Mouse (Mus musculus): ENCODE results near the gene Fbxl22.
A peak's percentile ranks its signal among the peaks of the same experiment; 100 is the strongest.

The Fbxl22 gene

DNA sequence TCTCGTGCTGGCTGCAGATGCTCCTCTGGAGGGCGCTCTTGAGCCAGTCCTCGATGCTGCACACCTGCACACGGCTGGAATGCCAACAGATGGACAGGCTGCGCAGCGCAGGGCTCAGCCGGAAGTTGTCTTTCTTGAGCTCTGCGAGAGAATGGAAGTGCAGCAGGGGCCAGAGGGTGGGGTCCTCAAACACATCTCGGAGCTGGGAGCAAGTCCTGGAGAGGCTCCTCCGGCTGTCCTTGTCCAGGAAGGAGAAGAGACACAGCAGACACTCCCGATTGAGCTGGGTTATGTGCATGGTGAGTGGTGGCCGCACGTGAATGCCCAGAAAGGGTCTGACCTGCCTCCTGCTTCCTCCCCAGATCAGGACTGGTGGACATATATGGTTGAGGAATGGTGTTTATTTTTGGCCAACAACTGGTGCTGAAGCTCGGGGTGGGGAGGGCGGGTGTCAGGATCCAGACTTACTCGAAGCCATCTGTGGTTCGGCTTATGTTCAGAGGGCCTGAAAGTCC is at the start of gene Fbxl22:
Gene Fbxl22, minus strand, starts transcription at position 338 of the 515 bp plus-strand sequence.
- peak; percentile 81 for DNase-seq

DNA sequence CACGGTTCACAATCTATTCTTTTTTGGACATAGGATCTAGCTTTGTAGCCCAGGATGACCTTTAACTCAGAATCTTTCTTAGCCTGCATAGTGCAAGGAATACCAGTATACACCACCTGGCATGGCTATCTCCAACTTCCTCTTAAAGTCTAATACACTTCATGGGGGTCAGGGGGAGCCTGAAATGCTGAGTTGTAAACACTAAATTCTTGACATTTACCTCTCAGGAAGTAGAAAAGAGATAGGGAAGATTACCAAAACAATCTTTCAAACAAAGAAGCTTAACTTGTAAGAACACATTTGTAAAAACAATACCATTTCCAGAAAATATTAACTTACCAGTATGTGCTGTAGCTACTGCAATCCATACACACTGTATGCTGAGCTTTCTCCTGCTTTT is 47.8 kb upstream of the Fbxl22 start:
- no peak for DNase-seq

DNA sequence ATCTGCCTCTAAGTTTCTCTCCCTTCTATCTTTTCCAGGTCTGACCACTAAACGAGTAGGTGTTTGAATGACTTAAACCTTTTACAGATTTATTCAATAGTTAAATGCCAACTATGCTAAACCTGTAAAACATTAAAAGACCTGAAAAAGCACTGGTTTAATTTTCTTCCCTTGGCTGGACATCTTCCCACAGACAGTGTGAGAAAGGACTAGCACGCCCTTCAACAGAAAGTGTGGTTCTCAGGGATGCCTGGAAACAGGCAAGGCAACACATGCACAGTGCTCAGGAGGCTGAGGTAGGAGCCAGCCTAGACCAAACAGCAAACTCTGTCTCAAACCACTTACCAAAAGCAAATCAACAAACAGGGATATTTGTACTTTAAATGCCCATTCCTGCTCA is 47.1 kb upstream of the Fbxl22 start:
- no peak for DNase-seq

DNA sequence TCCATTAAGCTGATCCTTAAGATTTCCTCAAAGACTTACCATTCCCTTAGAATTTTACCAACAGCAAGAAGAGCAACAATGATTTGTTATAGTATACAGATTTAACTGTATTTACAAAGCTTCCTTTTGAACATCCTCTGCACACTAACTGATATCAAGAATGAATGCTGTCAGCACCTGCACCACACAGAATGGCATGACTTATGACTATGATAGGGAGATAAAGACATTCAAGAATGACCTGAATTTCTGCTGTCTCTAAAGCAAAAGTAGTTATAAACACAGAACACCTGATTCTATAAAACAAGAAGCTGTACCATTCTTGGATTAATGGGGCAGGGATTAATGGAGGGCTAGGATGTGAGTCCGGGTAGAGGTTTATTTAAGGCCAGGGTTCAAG is 46.3 kb upstream of the Fbxl22 start:
- no peak for DNase-seq

DNA sequence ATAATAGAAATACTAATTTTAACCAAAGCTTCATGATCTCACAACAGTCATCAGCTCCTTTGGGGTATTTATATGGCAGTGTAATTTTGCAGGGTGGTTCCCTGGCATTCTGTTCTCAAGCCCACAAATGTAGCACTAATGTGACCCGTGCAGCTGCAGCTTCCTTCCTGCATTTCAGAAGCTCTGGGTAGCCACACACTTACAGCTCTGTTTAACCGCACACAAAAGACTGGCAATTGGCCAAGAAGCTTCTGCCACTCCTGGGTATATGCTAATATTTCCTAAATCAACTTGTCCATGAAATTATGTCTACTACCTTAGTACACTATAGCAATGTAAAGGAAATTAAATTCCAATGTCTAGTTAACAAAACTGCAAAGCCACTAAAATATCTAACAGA is 45.9 kb upstream of the Fbxl22 start:
- peak; percentile 63 for DNase-seq

DNA sequence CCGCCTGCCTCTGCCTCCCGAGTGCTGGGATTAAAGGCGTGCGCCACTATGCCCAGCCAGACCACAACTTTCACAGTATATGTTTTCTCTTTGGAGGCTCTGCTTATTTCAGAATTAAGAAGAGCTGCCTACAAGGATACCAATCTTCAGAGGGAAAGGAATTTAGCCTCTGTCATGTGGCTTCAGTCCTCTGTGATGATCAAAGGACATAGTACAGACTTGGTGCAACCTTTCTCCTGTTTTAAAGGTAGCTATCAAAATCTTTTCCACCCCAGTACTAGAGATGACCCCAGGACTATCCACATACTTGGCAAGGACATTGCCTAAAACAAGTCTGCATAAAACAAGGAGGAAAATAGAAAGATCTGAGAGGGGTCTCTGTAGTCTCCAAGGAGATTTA is 44.6 kb upstream of the Fbxl22 start:
- DNase-seq: no peak

DNA sequence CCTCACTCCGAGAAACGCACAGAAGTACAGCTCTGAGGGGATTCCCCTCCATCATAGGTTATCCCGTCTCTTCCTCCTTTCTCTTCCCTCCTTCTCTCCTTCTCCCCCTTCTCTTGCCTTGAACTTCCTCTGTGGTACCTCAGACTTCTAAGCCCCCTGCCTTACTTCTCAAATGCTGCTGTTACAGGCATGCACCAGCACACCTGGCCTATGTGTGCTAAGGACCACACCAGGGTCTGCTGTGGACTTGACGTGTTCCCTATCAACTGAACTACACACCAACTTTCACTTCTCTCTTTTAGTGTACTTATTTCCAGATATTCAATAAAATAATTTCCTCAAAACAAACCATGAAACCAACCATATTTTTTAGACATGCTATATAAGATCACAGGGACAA is 28.4 kb upstream of the Fbxl22 start:
- DNase-seq: no peak

DNA sequence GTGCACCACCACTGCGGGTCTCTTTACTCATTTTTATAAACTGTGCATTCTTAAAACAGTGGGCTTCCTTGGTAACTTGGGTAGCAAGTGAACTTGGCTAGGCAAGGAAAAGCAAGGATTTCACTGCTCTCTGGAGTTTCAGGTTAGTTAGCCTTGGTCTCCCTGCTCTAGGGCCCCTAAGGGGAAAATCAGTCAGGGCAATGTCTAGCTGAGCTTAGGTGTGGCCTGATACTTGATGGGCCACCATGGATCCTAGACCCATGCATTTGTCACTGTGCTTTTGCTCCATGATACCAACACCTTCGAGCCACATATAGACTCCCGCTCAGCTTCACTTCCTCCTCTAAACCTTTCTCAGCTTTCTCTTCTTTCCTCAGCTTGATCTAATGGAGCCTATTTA is 7.2 kb upstream of the Fbxl22 start:
- no peak for DNase-seq

DNA sequence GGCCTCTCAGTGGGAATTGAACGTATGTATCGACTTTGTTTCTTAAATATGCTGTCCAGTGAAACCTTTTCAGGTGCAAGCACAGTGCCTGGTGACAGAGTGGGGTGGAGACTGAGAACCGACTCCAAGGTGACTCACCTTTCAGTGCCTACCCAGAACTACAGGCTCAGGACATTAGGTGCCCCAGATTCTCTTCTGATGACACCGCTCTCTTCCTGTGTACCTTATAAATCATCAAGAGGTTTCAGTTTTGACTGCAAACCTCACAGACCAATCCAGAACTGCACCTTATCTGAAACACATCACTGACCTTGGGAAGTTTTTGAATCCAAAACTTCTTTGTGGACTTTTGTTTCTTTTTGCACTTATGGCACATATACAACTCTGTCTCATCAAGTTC is 5.9 kb upstream of the Fbxl22 start:
- DNase-seq: no peak

DNA sequence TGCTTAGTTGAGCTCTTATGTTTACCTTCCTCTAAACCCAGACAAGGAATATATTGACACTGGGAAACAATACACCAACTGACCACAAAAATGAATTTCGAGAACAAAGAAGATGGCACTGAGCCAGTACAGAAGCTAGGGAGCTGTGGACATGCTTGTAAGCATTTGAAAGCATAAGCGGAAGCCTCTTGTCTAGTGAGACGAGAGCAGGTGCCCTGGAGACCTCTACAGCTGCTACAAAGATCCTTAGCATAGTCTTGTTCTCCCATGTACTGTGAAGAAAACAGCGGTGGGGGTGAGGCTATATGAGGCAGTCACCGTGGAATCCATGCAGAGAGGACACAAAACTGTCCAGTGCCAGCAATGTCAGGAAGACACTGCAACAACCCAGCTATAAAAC is 4.5 kb upstream of the Fbxl22 start:
- no peak for DNase-seq

DNA sequence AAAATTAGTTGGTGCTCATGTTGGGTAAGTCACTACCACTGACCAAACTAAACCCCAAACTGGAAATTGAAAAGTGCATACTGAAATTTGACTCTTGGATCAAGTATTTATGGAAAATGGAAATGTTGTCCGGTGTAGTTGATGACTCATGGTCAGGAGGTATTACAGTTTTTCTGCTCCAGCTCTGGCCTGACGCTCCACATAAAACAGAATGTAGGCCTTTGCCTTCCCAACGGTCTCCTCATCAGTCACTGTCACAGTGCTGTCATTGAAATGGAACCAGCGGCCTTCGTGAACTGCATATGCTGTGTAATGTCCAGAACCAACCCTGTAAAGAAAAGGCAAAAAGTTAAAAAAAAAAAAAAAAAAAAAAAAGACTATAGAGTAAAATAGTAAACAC is 3.9 kb upstream of the Fbxl22 start:
- DNase-seq: no peak

DNA sequence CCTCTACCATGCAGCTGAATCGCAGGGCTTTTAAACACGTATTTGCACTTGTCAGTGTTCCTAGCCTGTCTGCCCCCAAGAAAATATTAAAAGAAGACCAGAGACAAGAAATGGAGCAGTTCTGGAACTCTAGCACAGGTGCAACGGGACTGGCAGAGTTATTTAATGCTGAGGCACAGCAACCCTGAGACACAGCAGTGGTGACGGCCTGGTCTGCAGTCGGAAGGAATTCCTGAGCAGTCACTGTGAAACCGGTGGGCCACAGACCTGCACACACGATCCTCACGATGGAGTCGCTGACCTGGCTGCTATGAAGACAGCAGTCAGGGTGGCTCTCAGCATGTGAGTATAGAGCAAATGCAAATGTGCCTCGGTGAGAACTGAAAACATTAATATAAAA is 3.4 kb upstream of the Fbxl22 start:
- no peak for DNase-seq

DNA sequence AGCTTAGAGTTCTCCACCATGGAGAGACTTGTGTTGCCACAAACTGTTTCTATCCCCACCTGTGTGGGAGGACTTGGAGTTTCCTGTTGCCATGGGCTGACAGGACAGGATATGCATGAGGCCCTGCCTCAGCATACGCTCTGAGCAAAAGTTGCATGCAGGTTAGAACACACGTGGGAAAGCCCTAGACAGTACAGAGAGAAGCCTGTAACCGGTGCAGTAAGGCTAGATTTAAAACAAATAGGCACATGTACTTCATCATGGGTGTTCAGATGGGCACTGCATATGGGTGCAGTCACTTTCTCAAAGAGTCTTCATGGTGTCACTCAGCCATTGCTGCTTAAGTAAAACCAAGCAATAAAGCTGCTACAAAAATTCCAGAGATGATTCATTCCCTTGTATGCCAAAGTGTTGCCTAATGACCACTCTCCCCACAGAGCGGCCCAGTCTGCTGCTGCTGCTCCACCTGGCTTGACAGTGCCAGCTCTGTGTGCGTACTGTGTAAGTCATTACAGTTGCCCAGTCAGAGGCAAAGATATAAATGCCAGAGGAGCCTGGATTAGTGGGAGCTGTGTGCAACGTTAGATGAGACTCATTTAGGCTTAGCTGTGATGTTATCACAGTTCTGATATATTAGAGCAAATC is 2.0 kb upstream of the Fbxl22 start:
- peak; percentile 13 for DNase-seq

DNA sequence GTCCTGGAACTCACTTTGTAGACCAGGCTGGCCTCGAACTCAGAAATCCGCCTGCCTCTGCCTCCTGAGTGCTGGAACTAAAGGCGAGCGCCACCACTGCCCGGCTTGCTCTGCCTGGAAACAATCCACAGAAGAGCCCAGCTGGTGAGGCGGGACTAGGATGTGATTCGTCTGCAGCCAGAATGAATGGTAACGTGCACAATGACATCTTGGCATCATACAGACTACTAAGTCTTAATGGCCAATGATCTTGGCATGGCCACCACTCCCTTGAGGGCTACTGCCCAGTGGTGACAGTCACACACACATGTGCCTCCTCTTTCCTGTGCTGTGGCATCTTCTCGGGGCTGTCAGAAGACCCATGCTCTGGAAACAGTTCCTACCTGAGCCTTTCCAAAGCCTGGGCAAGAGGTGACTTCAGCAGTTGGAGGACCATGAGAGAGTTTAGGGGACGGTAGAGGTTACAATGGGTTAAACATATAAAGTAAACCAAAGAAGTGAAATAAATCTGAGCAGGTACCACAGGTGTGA is 1.4 kb upstream of the Fbxl22 start:
- peak; percentile 17 for DNase-seq

DNA sequence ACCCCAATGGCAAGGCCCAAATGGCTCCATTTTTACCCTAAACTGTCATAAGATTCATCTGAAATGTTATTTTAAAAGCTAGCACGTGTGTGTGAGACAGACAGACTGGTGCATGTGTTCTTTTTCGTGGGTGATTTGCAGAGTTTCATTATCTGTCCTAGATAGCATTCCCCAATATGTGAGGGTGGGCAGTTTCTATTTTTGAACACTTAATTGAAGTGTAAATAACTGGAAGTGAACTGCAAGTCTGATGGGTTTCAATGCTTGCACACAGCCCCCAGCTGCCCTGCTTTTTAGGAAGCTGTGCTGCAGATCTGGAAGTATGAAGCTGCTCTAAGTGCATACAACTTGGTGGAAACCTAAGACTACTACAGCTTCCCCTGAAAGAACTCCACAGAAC is 722 bp upstream of the Fbxl22 start:
- no peak for DNase-seq

DNA sequence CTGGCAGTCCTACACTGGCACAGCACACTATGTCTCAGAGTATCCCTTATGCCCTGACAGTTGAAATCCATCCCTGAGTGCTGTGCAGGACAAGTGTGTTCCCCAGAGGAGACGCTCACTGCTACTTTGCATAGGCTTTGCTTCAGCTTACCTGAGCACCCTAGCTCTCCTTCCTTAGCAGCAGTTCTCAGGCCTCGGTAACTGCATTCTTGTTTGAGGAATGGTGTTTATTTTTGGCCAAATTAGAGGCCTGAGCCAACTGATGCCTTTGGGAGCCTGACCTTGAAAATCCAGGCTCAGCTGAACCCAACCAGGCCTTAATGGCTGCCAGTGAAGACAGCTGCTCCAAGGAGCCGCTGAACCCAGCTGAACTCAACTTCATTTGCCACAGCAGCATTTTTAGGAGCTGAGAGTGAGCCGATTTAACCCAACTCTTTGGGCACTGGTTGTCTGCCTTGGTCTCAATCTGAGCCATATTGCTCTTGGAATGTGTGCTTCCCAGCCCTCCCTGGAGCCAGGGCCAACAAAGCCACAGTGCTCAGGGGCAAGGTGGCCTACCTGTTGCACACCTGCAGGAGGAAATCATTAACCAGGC is 635 bp downstream of the Fbxl22 start:
- no peak for DNase-seq

DNA sequence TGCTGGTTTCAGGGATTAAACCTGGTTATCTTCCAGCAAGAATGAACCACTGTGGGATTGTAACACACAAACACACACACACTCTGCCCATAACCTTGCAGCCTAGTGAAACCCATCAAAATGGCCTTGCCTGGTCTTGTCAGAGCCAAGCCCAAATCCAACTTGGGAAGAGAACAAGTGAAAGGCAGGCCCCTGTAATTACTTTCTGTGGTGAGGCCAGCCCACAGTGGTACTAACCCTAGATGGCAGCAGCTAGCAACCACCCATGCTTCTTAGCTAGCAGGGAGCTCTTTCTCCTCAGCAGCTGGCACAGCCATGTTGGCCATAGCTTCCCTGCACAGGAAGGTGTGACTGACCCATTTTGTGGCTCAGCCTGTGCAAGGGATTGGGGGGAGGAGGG is 1.2 kb downstream of the Fbxl22 start:
- peak; percentile 61 for DNase-seq

DNA sequence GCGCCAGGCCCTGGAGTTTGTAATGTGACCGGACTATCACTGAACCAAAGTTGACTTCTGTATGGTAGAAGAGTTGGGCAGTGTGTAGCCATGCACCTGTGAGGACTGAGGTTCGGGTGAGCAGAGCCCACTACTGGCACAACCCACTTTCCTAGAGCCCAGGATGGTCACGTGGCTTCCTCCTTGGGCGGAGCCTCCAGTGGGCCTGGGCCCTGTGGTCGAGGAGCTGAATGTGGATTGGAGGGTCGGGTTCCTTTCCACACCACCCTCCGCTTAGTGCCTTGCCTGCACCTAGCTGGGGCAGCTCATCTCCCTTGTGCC is 2.1 kb downstream of the Fbxl22 start:
- peak; percentile 86 for DNase-seq

DNA sequence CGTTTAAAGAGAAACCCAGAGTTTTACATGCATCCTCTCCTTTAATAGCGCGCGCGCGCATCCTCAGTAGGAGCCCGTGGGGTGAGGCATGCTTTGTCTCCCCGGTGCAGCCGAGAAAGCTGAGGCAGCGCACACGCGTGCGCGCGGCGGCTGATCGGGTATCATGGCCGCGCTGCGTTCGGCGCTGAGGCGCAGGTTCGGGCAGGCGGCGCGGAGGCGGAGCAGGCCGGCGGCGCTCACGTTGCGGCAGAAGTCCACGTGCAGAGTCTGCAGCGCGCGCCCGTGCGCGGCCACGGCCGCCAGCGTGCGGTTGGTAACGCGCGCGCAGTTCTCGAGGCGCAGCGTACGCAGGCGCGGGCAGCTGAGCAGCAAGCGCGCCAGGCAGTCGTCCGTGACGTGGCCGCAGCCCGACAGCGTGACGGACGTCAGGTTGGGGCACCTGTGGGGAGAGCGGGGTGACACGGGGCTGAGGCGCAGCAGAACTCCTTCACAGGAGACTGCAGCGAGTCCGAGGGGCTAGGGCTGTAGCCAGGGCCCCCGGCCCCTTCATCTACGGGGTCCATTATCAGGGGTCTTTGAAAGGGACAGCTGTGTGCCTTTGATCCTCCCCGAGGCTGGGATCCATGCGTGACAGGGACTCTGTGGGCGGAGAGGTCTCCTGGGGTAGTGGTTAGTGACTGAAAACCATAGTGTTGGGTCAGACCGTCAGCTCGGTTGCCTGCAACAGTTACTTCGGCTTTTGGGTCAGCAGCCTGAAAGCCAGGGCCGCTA is 2.6 kb downstream of the Fbxl22 start:
- peak; percentile 95 for DNase-seq

DNA sequence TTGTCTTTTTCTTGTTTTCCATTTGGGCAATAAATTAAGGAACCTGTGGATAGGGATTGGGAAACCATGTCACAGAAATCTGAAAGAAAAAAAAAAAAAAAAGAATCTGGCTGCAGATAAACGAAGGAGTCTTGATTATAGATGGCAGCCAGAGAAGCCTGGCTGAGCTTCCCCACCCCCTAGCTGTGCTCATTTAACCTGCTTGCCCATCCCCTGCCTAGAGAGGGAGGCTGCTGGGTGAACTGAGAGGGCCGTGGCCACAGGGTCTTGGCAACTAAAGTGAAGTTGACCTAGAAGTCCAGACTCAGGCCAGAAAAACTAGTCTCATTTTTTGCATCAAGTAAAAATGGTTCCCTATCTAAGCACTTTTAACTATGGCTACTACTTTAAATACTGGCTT is 3.4 kb downstream of the Fbxl22 start:
- peak; percentile 51 for DNase-seq

DNA sequence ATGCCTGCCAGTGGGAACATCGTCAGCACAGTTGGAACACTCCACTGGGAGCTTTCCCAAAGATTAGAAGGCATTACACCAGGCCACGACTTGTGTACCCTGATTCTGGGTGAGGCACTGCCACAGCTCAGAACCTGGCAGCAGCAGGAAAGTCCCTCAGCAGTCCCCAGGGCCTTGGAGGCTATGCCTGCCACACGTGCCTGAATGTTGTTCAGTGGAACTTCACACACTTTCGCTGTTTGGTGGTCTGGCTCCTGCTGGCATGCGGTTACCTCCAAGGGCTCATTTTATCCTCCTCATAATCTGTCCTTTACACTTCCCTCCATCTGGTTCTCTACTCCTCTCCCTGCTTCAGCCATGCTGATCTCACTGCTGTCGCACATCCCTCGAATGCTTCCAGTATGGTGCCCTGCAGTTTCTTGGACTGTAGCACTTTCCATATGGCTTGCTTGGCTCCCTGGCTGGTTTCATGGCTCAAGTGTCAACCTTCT is 4.0 kb downstream of the Fbxl22 start:
- peak; percentile 29 for DNase-seq

DNA sequence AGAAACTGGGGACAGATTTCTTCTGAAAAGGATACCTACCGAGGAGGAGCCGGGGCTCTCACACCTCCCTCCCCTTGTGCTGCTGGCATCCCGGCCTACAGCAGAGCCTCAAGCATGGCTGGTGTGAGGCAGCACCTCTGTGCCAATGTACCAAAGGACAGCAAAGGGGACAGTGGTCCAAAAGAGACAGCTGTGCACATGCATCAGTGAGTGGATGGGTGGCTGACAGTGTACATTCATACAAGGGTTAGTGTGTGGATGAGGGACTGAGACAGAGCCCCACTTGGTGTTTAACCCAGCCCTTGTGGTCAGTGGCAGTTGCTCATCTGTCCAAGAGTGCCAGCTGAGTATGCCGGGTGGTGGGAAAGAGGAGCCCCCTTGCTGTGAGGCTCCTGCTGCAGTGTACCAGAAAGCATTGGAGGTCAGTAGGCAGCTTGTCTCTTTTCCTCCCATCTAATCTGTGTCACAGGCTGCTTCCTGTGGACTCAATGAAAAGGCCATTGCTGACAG is 5.4 kb downstream of the Fbxl22 start:
- DNase-seq: no peak

DNA sequence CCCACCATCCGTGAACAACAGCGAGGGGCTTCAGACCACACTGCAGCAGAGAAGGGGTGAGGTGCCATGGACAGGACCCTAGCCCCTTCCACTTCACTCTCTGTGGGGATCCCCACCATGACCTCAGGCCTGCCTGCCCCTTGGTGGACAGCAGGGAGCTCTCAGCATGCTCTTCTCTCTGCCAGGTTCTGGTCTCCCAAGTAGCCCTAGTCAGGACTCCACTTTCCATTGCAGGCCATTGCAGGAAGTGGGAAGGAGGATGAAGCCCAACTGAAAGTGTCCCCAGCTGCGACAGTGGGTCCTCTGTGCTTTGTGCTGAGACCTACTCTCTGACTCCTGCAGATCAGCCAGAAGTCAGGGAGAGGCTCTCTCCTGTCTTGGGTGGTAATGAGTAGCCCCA is 6.7 kb downstream of the Fbxl22 start:
- DNase-seq: peak; percentile 15

DNA sequence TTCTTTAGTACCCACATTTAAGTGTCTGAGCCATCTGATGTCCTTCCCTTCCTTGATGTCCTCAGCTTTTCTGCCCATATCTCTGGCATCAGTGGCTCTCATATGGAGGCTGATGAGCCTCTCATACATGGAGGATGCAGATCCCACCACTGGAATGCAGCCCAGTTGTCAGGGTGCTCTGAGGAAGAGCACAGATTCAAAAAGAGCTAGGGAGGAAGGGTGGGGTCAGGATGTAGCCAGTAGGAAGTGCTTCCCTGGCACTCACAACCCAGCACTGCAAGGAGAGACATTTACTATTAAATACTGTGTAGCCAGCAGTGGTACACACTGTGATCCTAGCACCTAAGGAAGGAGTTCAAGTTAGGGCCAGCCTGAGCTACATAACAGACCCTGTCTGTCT is 8.0 kb downstream of the Fbxl22 start:
- no peak for DNase-seq

Data from thymus, postnatal 4 days (tissue).